Mouse (Mus musculus) adrenal gland, postnatal 25 days (tissue): Measurements from ENCODE around the gene Ankrd23. TPM values are rescaled to one million over a fixed set of nuclear protein-coding genes. Genes with fewer than 3 reads are reported as not detected.

Experiments
- DNase-seq: peaks from one replicate; pipeline ENCODE4 v3.0.0; 2021; ENCODE audit warnings: mixed read lengths
- total RNA-seq: library from RNA; stranded (reverse); gene quantifications from 2 replicates; pipeline ENCODE4 v1.2.3, GENCODE M21; 2021

Gene Ankrd23
- total RNA-seq, 1 experiment from 2014 or later = 14.5 TPM

DNA sequence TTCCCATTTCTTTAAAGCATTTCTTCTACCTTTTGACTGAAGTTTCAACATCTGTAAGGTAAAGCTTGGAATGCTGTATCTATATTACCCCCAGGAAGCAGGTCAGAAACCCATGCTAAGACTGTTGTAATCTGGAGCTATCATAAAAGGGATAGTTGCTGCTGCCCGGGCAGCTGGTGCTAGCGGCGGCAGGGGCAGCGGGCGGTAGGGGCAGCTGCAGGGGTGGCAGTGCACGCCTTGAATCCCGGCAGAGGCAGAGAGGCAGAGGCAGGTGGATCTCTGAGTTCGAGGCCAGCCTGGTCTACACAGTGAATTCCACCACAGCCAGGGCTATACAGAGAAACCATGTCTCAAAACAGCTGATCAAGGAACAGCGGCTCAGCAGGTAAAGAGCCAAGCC lies 6.2 kb upstream of the Ankrd23 start:
- no peak for DNase-seq

- DNase-seq = no peak
These were observed 5.2 kb upstream of the Ankrd23 start for GRCm38 (mm10) chr1:36541844-36542243.

DNA sequence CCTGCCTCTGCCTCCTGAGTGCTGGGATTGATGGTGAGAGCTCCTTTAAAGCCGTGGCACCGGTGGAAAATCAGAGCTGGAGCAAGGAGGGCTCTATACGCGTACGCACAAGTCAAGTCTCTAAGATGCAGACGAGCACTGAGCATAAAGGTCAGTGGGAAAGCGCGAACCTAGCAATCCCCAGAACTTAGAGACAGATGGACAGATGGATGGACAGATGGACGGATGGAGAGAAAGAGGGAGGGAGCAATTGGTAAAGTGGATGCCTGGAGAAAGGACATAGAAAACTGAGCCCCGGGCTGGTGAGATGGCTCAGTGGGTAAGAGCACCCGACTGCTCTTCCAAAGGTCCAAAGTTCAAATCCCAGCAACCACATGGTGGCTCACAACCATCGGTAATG lies 4.1 kb upstream of the Ankrd23 start:
- no peak for DNase-seq

DNA sequence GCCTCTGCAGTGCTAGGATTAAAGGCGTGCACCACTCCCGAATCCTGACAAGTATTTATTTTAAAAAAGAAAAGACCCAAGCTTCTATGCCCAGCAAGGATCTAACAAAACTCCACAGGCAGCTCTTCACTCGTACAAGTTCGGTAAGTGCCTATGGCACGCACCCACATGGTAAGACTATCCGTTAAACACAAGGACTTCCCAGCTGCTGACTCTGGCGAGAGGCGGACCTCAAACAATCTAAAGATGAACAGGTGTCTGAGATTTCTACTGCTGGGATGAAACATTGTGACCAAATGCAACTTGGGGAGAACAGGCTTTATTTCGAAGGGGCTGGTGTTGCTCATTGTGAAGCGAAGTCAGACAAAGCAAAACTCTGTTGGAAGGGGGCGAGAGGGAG lies 3.4 kb upstream of the Ankrd23 start:
- no peak for DNase-seq

GRCm38 (mm10) chr1:36539186-36539585 lies 2.5 kb upstream of the Ankrd23 start, which contains the start of gene Gm42417:
TSS of gene Gm42417 (minus strand) at chr1:36539429.
- peak; percentile 88 for DNase-seq

DNA sequence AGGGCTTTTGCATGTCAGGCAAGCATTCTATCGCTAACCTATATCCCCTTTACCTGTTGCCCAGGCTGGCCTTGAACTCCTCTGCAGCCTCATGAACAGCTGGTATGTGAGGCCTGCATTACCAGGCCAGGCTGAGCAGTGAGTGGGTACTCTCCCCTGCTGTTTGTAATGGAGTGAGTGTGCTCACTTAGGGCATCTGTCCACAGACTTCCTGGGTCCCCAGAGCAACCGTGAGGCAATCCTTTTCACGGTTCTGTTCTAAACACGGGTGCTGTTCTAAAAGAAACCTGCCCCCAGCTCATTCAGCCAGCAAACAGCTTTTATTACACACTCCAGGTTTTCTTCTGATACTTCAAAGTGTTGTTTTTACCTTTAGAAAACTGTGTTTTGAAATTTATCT lies 2.0 kb upstream of the Ankrd23 start:
- DNase-seq = no peak

- DNase-seq = no peak
These were observed 320 bp downstream of the Ankrd23 start for GRCm38 (mm10) chr1:36536397-36536728.

DNA sequence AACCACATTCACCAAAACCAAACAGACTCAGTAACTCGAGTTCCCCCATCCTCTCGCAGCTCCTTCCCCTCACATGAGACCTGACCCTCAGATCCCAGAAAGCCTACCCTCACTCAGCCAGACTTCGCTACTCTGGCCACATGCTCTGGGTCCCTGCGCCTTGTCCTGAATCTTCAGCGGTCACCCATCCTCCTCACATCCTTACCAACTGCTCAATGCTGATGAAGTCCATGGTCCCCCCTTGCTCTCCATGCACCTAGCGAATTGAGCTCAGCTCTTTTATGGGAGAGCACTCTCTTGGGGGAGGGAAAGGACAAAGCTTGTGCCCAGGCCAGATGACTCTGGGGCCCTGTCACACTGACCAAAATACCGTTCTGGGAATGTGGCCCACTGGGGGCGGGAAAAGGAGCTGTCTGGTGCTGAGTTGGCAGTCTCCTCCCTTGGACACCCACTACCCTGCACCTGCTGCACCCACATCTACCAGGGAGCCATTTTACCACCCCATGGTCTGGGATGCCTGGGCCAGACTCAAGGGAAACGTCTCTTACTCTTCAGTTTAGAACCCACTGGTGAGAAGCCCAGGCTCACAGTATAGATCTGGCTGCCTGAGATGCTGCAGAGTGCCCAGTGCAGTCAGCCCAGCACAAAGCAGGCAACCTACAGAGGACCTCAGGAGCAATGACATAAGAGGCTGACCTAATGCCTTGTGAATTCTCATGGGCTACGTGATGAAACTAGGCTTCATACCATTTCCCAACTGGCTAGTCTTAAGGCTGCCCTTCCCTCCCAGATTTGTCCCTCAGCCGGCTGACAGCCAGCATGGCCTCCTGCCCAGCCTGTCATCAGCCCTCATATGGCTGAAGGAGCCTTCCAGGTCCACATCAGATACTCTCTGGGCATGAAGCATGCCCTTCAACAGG lies 946 bp downstream of the Ankrd23 start:
- DNase-seq = peak; percentile 66

- DNase-seq = no peak
These were observed 2.1 kb downstream of the Ankrd23 start for GRCm38 (mm10) chr1:36534595-36535058.

DNA sequence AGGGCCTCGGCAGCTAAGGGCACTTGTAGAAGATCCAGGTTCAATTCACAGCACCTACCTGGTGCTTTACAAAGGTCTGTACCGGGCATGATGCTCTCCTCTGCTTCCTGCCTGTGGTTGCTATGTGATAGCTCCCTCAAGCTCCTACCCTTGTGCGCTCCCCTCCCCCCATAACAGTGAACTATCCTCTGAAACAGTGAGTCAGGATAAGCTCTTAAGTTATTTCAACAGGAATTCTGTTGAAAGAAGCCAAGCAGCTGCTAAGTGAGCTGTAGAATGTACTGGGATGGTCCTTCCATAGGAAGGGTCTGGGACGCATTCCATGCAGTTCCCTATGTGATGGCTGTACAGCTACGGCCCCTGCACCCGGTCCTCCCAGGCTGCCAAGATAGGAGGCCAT lies 3.1 kb downstream of the Ankrd23 start:
- no peak for DNase-seq

DNA sequence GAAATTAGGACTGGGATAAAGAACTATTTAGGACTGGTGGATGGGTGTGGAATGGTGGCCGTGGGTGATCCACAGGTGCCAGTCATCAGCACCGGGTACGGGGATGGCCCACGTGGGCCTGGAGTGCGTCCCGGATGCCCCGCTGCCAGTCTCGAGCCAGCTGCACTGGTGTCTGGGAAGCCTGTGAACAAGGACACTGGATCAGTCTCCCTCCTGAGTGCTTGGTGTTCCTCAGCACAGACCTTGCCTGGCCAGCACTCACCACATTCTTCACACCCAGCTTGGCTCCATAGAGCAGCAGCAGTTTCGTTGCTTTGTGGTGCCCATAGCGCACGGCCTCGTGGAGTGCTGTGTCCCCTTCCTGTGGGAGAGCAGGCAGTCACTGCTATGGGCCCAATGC lies 5.2 kb downstream of the Ankrd23 start:
- no peak for DNase-seq

GRCm38 (mm10) chr1:36530962-36531361 lies 5.7 kb downstream of the Ankrd23 start:
- no peak for DNase-seq

- DNase-seq = no peak
These were observed 6.2 kb downstream of the Ankrd23 start for GRCm38 (mm10) chr1:36530485-36530884.

GRCm38 (mm10) chr1:36529875-36530274 lies 6.8 kb downstream of the Ankrd23 start:
- no peak for DNase-seq

DNA sequence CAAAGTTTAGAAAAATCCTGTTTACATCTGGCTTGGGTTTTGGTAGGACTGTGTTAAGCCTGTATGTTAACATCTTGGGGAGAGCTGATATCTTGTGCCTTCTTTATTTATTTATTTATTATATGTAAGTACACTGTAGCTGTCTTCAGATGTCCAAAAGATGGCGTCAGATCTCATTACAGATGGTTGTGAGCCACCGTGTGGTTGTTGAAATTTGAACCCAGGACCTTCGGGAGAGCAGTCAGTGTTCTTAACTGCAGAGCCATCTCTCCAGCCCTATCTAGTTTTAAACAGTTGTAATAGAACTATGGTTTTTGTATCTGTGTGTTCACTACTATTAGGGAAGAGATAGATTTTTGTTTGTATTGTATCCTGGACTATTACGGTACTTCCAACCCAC lies 7.4 kb downstream of the Ankrd23 start:
- no peak for DNase-seq

- DNase-seq = no peak
These were observed 8.3 kb downstream of the Ankrd23 start for GRCm38 (mm10) chr1:36528351-36528750.

DNA sequence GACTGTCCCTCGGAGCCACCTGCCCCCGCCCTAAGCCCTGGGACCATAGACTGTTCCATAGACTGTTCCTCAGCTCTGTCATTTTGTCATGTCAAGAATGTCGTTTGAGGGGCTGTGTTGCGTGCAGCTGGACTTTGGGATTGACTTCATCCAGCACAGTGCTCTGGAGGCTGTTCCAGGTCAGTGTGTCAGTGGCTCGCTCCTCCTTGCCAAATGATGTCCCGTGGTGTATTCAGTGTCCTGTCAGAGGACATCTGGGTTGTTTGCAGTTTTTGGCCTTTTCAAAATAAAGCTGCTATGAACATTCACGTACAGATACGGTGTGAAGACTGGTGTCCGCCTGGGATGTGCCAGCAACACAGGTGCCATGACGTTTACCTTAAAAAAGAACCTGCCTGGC lies 9.8 kb downstream of the Ankrd23 start:
- DNase-seq = no peak

DNA sequence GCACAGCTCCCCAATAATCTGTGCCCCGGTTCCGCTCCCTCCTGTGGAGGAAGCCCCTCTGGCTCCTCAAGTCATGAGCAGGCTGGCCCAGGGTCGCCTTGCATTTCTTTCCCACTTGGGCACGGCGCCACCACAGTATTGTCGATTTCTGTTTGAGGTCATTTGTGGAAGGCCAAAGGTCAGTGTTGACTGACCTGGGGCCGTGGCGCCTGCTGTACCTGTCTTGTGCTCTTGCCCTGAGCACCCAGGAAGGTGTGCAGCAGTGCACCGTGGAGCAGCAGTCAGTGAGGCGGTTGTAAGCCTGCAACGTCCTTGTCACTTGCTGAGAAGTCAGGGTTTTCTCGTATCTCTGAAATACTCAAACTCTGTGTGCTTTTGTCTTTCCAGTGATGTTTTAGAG lies 10.9 kb downstream of the Ankrd23 start:
- DNase-seq = no peak

DNA sequence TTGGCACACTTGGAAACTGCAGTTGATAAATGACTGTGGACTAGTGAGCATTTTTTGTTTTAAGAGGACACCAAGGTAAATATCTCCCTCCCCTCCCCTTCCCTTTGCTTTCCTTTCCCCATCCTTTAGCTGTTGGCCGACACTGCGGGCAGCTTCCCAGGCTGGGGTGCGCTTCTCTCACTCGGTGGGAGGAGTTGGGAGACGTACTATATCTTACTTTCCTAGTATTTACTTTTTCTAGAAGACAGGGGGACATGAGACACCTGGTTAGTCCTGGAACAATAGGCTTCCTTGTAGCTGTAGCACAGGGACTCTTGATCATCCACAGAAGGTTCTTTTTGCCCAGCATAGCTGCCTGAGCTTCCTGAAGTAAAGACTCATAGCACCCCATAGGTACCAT lies 12.6 kb downstream of the Ankrd23 start:
- no peak for DNase-seq

GRCm38 (mm10) chr1:36523332-36524013 lies 13.2 kb downstream of the Ankrd23 start:
- no peak for DNase-seq

GRCm38 (mm10) chr1:36522210-36522609 lies 14.5 kb downstream of the Ankrd23 start:
- DNase-seq = no peak

DNA sequence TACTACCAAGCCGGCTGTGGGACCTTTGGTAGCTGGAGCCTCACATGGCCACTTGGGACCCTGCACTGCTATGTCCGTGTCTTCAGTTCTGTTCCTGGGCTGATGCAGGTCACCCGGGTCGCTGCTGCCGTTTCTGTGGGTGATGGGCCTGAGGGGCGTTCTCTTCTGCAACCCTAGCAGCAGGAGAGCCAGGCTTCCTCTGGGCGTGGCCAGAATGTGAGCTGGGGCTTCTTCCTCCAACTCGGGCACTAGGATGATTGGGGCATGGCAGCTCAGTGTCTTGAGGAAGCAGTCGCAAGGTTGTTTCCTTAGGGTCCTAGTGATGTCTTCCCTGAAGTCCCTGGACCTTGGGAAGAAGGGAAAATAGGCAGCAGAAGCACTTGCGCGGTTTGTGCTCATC lies 17.1 kb downstream of the Ankrd23 start:
- DNase-seq = no peak

DNA sequence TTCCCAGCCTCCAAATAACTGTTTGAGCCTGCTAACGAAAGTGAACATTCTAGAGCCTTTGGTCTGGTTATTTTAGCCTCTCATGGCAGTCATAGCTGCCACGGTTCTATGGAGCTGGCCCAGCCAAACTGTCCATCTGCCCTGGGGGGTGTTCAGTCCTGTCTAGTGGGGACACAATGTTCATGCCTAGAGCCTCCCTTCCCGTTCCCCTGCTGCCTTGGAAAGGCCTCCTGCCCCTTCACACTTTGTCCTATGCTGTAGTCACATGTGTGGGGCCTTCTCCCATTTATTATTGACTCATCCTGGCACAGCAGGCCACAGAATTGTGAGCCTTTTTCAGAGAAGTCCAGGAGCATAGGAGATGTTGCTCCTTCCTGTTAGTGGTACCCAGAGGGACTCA lies 18.4 kb downstream of the Ankrd23 start:
- DNase-seq = no peak

DNA sequence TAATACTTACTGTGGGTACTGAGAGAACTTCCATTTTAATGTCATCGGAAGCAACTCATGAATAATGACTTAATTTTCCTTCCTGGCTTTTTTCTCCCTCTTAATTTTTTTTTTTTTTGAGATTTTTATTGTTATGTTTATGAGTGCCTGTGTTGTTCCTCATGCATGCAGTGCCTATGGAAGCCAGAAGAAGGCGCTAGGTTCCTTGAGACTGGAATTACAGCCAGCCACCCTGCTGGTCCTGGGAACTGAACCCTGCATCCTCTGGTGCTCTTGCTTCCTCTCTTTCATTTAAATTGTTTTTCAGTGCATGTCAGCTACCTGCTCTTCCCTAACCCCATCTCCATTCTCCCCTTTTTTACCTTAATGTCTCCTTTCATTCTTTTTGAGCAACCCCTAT lies 23.0 kb downstream of the Ankrd23 start:
- DNase-seq = peak; percentile 31
